Mouse (Mus musculus) heart, postnatal 10 days (tissue): ENCODE data around the gene Zfp804a. TPM values are rescaled to one million over a fixed set of nuclear protein-coding genes. Genes with fewer than 3 reads are reported as not detected.

Source experiments
- DNase-seq, 2 experiments: peaks; one replicate each; pipeline ENCODE4 v3.0.0; 2021
- intact Hi-C: fragments of 180-260 bp; cut with DNase I; formaldehyde crosslinking; loops from one replicate; pipeline ENCODE4 v1.15.1; 2025
- total RNA-seq, 2 experiments: library from RNA; stranded (reverse); gene quantifications; 2 replicates each; pipeline ENCODE4 v1.2.3; 2021

The Zfp804a gene
- total RNA-seq, 2 experiments from 2014 or later, result not detected

DNA sequence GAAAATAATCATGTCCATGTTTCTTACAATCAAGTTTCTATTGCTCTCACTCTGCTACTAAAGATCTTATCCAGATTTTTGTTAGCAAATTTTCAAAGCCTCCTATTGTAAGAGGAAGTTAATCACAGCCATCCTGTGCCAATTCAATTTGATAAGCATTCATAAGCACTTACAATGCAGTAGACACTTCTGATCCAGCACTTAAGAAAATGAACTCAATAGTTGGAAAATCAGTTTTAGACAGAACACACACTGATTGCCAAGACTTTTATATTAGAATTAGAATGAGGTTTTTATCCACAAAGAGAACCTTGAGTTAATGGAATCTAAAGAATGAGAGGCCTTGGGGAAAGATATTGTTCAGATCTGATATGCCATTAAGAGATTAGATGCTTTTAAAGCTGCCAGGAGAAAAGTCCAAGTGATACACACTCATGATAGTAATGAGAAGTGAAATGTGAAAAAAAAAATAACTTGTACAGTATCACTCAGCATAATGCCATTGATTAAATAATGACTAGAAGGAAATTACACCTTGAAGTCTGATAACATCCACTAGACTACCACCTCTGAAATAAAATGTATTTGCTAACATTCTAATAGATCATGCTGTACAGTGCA, 194.0 kb downstream of the Zfp804a start:
- no peak for DNase-seq
- intact Hi-C loops, result no loop called here

DNA sequence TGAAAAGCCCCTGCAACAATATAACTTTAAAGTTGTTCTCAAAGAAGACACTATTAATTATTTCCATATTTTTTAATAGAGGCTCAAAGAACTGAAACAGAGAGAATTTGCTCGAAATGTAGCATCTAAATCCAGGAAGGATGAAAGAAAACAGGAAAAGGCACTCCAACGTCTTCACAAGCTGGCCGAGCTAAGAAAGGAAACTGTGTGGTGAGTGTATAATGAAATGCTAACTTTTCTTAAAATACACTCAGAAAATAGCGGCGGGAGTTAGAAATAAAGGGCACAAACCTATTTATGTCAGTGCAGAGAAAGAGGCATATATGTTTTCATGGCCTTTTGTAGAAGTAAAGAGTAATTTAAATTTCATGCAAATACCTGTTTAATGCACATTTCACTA, 200.4 kb downstream of the Zfp804a start:
- no peak for DNase-seq
- intact Hi-C loops, result no loop called here

DNA sequence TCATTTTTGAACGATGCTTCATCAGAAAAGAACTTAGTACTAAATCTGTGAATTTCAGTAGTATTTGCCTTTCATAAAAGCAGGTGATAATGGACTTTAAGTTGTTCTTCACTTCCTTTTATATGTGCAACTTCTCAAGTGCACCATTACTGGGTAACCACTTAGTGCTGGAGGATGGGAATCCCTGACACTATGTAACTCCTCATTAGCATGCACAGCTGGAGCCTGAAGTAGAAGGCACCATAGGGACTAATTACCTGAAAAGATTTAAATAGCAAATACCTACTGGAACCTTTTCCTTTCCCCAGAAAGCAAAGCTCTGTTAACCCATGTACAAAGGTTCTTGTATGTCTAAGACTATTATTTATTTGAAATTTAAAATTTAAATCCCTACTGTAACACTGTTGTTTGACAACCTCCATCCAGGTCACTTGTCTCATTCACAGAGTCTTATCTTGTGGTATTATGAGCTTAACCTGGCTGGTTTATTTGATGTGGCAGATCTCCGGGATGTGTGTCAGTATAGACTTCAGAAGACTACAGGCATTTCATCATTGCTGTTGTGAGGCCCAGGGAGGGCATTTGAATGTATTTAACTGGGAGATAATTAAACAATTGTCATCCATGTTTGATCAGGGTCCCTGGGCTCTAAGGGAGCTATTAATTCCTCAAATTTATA, 229.7 kb downstream of the Zfp804a start:
- DNase-seq, result no peak
- intact Hi-C loops, result no loop called here

DNA sequence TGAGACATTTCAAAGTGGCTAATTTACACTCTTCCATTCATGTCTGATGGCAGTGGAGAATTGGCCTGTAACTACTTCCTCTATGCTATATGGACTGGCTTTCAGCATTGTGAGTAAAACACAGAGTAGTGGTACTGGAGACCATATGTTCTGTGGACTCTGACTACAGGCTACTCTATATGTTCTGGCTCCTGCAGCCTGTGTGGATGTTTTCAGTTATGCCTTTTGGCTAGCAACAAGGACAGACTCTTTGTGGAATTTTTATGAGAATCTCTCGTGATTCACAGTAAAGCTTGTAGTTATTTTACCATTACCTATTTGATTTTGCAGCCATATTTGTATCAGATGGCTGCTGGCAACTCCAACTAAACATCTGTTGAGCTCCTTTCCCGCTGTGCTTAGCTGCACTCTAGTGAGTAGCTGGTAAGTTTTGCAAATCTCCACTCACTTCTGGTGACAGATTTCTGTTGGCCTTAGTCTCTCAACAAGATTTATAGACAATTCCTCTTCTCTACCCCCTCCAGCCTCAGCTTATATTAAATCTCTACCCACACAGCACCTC, 242.0 kb downstream of the Zfp804a start:
- intact Hi-C loops, result no loop called here
- DNase-seq, result no peak
